Mouse (Mus musculus) liver, embryonic 11.5 days (tissue): Measurements from ENCODE around the gene Fam221a. TPM values are rescaled to one million over a fixed set of nuclear protein-coding genes. Genes with fewer than 3 reads are reported as not detected.
"Not testable (repeated sequence)": the region's sequence is repeated elsewhere in the genome, so short reads cannot be mapped to it uniquely, and the experiment has no call there.

Source experiments
- ATAC-seq: fragments of 200-750 bp; cut with Nextera tagmentation; replicated peaks from 2 replicates; pipeline ENCODE4 v1.8.0; 2017; ENCODE audit warnings: moderate number of reproducible peaks, mild to moderate bottlenecking, moderate TSS enrichment, moderate library complexity; ENCODE audit not compliant: low FRiP score
- DNase-seq: peaks from one replicate; pipeline ENCODE4 v3.0.0-alpha.2; 2017; ENCODE audit warnings: low spot score
- H3K27ac ChIP-seq: fragments of 300-500 bp; sonication (generic); 2 replicates; pipeline ENCODE4 v1.5.1; 2014; ENCODE audit warnings: mild to moderate bottlenecking, low read depth, low read length, control low read depth
- H3K27me3 ChIP-seq: fragments of 300-500 bp; sonication (generic); replicated peaks from 2 replicates; pipeline ENCODE4 v1.6.1; 2014; ENCODE audit warnings: low read length, mixed read lengths; ENCODE audit not compliant: control insufficient read depth, insufficient read depth
- H3K36me3 ChIP-seq: fragments of 300-500 bp; sonication (generic); 2 replicates; pipeline ENCODE4 v1.6.1; 2014; ENCODE audit warnings: mild to moderate bottlenecking, low read length, moderate library complexity, mixed read lengths; ENCODE audit not compliant: control insufficient read depth, insufficient read depth
- H3K4me1 ChIP-seq: fragments of 300-500 bp; sonication (generic); replicated peaks from 2 replicates; pipeline ENCODE4 v1.6.1; 2014; ENCODE audit warnings: low read length, mixed read lengths; ENCODE audit not compliant: control insufficient read depth, insufficient read depth
- H3K4me2 ChIP-seq: fragments of 300-500 bp; sonication (generic); 2 replicates; pipeline ENCODE4 v1.6.1; 2014; ENCODE audit warnings: mild to moderate bottlenecking, control low read depth, moderate library complexity
- H3K4me3 ChIP-seq: fragments of 300-500 bp; sonication (generic); 2 replicates; pipeline ENCODE4 v1.5.1; 2014; ENCODE audit warnings: low read depth, low read length, control low read depth
- H3K9ac ChIP-seq: fragments of 300-500 bp; sonication (generic); 2 replicates; pipeline ENCODE4 v1.6.1; 2014; ENCODE audit warnings: low read depth, low read length, control low read depth
- H3K9me3 ChIP-seq: fragments of 300-500 bp; sonication (generic); 2 replicates; pipeline ENCODE4 v1.6.1; 2016; ENCODE audit warnings: low read length, inconsistent platforms, mixed read lengths; ENCODE audit not compliant: control insufficient read depth
- WGBS: fragments of 180-500 bp; shearing (Covaris S2); extraction: QIAGEN DNeasy Blood & Tissue Kit; methylation state at CpG from one replicate; pipeline ENCODE4 v1.1.7; 2014; 5-methylcytosine and 5-hydroxymethylcytosine counted together
- polyA plus RNA-seq: library from polyadenylated mRNA; unstranded; fragments of >200 nt; fragmentation: Nextera tagmentation; extraction: Ambion mirVana; gene quantifications from 2 replicates; pipeline ENCODE4 v1.2.1, GENCODE M21; 2014

The Fam221a gene
- polyA plus RNA-seq, 1 experiment from 2014 or later, result 3.8 TPM

- H3K36me3 ChIP-seq, result no peaks in the 10 kb centered on the region
- H3K4me2 ChIP-seq, result no peak overlapping the region
- H3K4me1 ChIP-seq, result no peaks in the 10 kb centered on the region
- H3K4me3 ChIP-seq, result no peak overlapping the region
- no peak overlapping the region for H3K27ac ChIP-seq
- DNase-seq, result no peak
- H3K9ac ChIP-seq, result no peak overlapping the region
- no peak for ATAC-seq
- WGBS, result 69% methylated on average over 3 of the region's 3 CpGs
- no peaks in the 10 kb centered on the region for H3K9me3 ChIP-seq
- no peaks in the 10 kb centered on the region for H3K27me3 ChIP-seq
Measured at GRCm38 (mm10) chr6:49410830-49411229, 43.3 kb downstream of the Fam221a start.

GRCm38 (mm10) chr6:49412967-49413366 is 45.4 kb downstream of the Fam221a start:
- not testable (repeated sequence) for DNase-seq, H3K27ac ChIP-seq, H3K4me1 ChIP-seq, H3K4me2 ChIP-seq, H3K36me3 ChIP-seq, H3K27me3 ChIP-seq, H3K4me3 ChIP-seq, H3K9me3 ChIP-seq, H3K9ac ChIP-seq, ATAC-seq
- WGBS, result 59% methylated on average over 2 of the region's 2 CpGs

GRCm38 (mm10) chr6:49415971-49416370 is 48.4 kb downstream of the Fam221a start:
- no peak overlapping the region for H3K27ac ChIP-seq
- H3K9me3 ChIP-seq, result no peaks in the 10 kb centered on the region
- H3K36me3 ChIP-seq, result no peaks in the 10 kb centered on the region
- no peak overlapping the region for H3K4me2 ChIP-seq
- H3K9ac ChIP-seq, result no peak overlapping the region
- no peaks in the 10 kb centered on the region for H3K4me1 ChIP-seq
- DNase-seq, result no peak
- 84% methylated on average over 1 of the region's 1 CpGs for WGBS
- H3K27me3 ChIP-seq, result no peaks in the 10 kb centered on the region
- ATAC-seq, result no peak
- no peak overlapping the region for H3K4me3 ChIP-seq

DNA sequence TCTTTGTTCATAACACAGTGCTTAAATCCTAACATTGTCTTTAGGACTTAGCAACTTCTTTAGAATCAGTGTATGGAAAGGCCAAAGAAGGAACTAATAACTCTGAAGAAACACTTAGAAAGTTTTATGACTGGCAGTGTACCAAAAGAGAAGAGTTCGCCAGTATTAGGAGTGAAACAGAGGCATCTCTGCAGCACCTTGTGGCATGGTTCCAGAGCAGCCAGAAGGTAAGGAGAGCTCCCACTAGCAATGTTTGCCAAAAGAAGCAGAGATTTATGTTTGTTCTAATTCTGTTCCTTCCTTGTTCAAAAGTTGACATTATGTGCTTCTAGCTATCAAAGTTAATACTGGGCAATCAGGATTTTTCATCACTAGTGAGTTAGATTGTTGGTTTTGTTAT is 69.8 kb downstream of the Fam221a start:
- H3K27me3 ChIP-seq, result no peaks in the 10 kb centered on the region
- H3K4me1 ChIP-seq, result no peaks in the 10 kb centered on the region
- ATAC-seq (no peak), DNase-seq (no peak)
- no peak overlapping the region for H3K27ac ChIP-seq
- H3K4me3 ChIP-seq, result no peak overlapping the region
- WGBS, result 67% methylated on average over 1 of the region's 1 CpGs
- no peaks in the 10 kb centered on the region for H3K36me3 ChIP-seq
- H3K9ac ChIP-seq, result no peak overlapping the region
- no peak overlapping the region for H3K4me2 ChIP-seq
- no peaks in the 10 kb centered on the region for H3K9me3 ChIP-seq

Other genes starting within 250 kb of the Fam221a start
- 57.8 and 61.5 TPM in 2 replicates for gene Igf2bp3, start 152.8 kb upstream of the Fam221a start, polyA plus RNA-seq
- gene Tra2a, start 103.7 kb upstream of the Fam221a start, polyA plus RNA-seq, result 31.2 and 37.1 TPM in 2 replicates
- gene Ccdc126, start 48.5 kb upstream of the Fam221a start, polyA plus RNA-seq, result 5.0 and 6.1 TPM in 2 replicates
- gene Stk31, start 27.9 kb downstream of the Fam221a start, polyA plus RNA-seq, result 0.16 TPM in 1 of 2 replicates, not detected in the other